Mouse (Mus musculus) MEL (cell line): ENCODE measurements at regions not wholly inside any gene's neighbourhood (a gene's known extent, or its start where the extent isn't known, plus 50 kb on each side); places are given as distances from the start of the nearest gene placed in this dataset.

Experiments used
- CTCF ChIP-seq, 3 experiments: IDR thresholded peaks in 2 of 3; conservative IDR thresholded peaks in 1 of 3; 2 replicates each; pipeline ENCODE4 v1.5.1; 2011 to 2012; ENCODE audit warnings: low read length in 3 of 3, low read depth in 2 of 3, mild to moderate bottlenecking in 2 of 3, improper control_type of control experiment in 1 of 3, inconsistent platforms in 1 of 3, mixed read lengths in 1 of 3, moderate library complexity in 1 of 3; ENCODE audit not compliant: control insufficient read depth in 1 of 3, insufficient read depth in 1 of 3, poor library complexity in 1 of 3, severe bottlenecking in 1 of 3
- KAT2A ChIP-seq: conservative IDR thresholded peaks from 2 replicates; pipeline ENCODE4 v1.6.1; 2012; ENCODE audit warnings: low read depth, low read length, improper control_type of control experiment, inconsistent platforms
- POLR2A ChIP-seq, 2 experiments: IDR thresholded peaks; 2 replicates each; pipeline ENCODE4 v1.6.1; 2011 to 2012; ENCODE audit warnings: low read length in 2 of 2, mild to moderate bottlenecking in 2 of 2, control low read depth in 1 of 2, improper control_type of control experiment in 1 of 2, low read depth in 1 of 2, moderate library complexity in 1 of 2; ENCODE audit not compliant: control insufficient read depth in 1 of 2, insufficient read depth in 1 of 2, poor library complexity in 1 of 2
- POLR2AphosphoS5 ChIP-seq: IDR thresholded peaks from 2 replicates; pipeline ENCODE4 v1.6.1; 2012; ENCODE audit warnings: low read depth, borderline replicate concordance, mild to moderate bottlenecking, inconsistent platforms, low read length, moderate library complexity, mixed read lengths
- TBP ChIP-seq: IDR thresholded peaks from 2 replicates; pipeline ENCODE4 v1.8.0; 2011; ENCODE audit warnings: low read depth, low read length, improper control_type of control experiment
- ZNF384 ChIP-seq: IDR thresholded peaks from 2 replicates; pipeline ENCODE4 v1.6.1; 2012; ENCODE audit warnings: low read depth, mild to moderate bottlenecking, inconsistent platforms, low read length, improper control_type of control experiment

GRCm38 (mm10) chr15:87097206-87097605 is 446.9 kb upstream of the Fam19a5 start:
- TF ChIP-seq ZNF384 = no peak
- TF ChIP-seq KAT2A = no peak
- TF ChIP-seq CTCF (IDR thresholded peaks at IDR 0.05 in 2 of 3, conservative IDR thresholded peaks at IDR 0.05 in 1 of 3; ENCODE audit: control insufficient read depth in 1 of 3, insufficient read depth in 1 of 3, low read depth in 2 of 3, low read length in 3 of 3, poor library complexity in 1 of 3, severe bottlenecking in 1 of 3) = no peak
- no peak for TF ChIP-seq POLR2AphosphoS5
- TF ChIP-seq TBP = no peak
- no peak for TF ChIP-seq POLR2A (IDR thresholded peaks at IDR 0.05; ENCODE audit: control insufficient read depth in 1 of 2, insufficient read depth in 1 of 2, low read depth in 1 of 2, low read length in 2 of 2, poor library complexity in 1 of 2)
